ENCODE assay signal across 8 mouse cellular contexts in the genomic region with DNA sequence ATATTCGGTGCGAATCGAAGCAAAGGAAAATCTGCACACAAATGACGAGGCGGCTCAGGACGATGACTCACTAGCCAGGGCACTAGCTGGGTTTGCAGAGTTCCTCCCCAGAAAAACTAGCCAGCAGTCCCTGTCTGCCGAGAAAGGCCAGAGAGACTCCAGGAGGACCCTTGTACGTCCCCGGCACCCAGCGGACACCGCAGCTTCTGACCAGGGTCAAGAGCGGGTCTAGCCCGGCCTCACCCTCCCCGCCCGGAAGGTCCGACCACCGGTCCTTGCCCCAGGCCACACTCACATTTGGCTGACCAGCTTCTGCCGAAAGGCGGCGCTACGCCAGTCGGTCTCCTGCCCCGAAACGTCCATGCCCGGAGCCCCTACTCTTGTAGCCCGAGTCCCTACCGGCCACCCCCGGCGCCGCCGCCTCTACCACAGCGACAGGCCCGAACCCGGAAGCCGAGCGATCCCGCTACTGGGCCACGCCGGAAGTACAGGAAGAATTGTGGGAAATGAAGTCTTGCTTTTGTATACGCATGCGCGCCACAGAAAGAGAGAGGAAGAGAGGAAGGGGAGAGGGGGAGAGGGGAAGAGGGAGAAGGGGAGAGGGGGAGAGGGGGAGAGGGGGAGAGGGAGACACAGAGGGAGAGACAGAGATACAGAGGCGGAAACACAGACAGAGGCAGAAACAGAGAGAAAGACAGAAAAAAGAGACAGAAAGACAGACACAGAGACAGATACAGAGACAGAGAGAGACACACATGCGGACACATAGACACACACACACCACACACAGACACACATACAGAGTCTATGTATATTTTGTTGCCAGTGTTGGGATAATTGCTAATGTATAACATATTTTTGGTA. TPM values are rescaled to one million over a fixed set of nuclear protein-coding genes. Genes with fewer than 3 reads are reported as not detected.
DNase-seq lines count a peak whose midpoint lies in the region; ATAC-seq and TF ChIP-seq lines count a peak whose summit lies in the region.

No protein-coding gene starts in this region.

- H3K27me3 ChIP-seq in heart, embryonic 11.5 days (ENCODE audit: control insufficient read depth, insufficient read depth, low read length): no peaks in the 10 kb centered on the region
- no peaks in the 10 kb centered on the region for H3K27me3 ChIP-seq in kidney, embryonic 16.5 days (ENCODE audit: insufficient read depth, low read length)
- H3K27me3 ChIP-seq in liver, adult 2 months (ENCODE audit: control insufficient read depth, insufficient read depth, low read length): no peaks in the 10 kb centered on the region
- H3K27me3 ChIP-seq in myocyte (ENCODE audit: control insufficient read depth, insufficient read depth, insufficient read length): no peaks in the 10 kb centered on the region
- no peaks in the 10 kb centered on the region for H3K27me3 ChIP-seq in splenic B cell, adult 2 months (ENCODE audit: control insufficient read depth, insufficient read depth, low read length, poor library complexity, severe bottlenecking)

- no peaks in the 10 kb centered on the region for H3K9me3 ChIP-seq in heart, embryonic 11.5 days (replicated peaks; ENCODE audit: control insufficient read depth, low read length)
- H3K9me3 ChIP-seq in kidney, embryonic 16.5 days (ENCODE audit: low read length): no peaks in the 10 kb centered on the region

- H3K79me2 ChIP-seq in liver, adult 2 months (ENCODE audit: control insufficient read depth, insufficient read depth, low read length): peaks cover 19% of the 10 kb centered on the region; the same call in 1 of the 2 replicates
- peaks cover 47% of the 10 kb centered on the region for H3K79me2 ChIP-seq in myocyte (ENCODE audit: control insufficient read depth, insufficient read depth)

- DNase-seq in A20 (ENCODE audit: low read depth, low spot score): peak; percentile 94
- peak; percentile 81 for DNase-seq in liver, adult 2 months (ENCODE audit: extremely low read depth, low read depth, low spot score)
- DNase-seq in splenic B cell, adult 2 months (ENCODE audit: low read depth, low spot score): peak; percentile 89

- WGBS in heart, embryonic 11.5 days (ENCODE audit: insufficient replicate concordance): 2% methylated on average over 44 of the region's 44 CpGs
- 2% methylated on average over 44 of the region's 44 CpGs for WGBS in kidney, embryonic 16.5 days
- WGBS in liver, adult 2 months: 1% methylated on average over 44 of the region's 44 CpGs

- ATAC-seq in heart, embryonic 11.5 days (replicated peaks; ENCODE audit: insufficient number of reproducible peaks, low FRiP score, low TSS enrichment): peak; percentile 85
- ATAC-seq in kidney, embryonic 16.5 days (ENCODE audit: low FRiP score, low TSS enrichment): peak; percentile 93

- H3K4me1 ChIP-seq in bone marrow macrophage, adult 2 months (ENCODE audit: control insufficient read depth, insufficient read depth, low read length): peaks cover 19% of the 10 kb centered on the region
- H3K4me1 ChIP-seq in embryonic fibroblast, embryonic 13.5 days (ENCODE audit: control insufficient read depth, insufficient read depth, low read length): peaks cover 6% of the 10 kb centered on the region; the same call in 1 of the 2 replicates
- peaks cover 18% of the 10 kb centered on the region for H3K4me1 ChIP-seq in heart, embryonic 11.5 days (ENCODE audit: control insufficient read depth, insufficient read depth, low read length)
- peaks cover 16% of the 10 kb centered on the region for H3K4me1 ChIP-seq in kidney, embryonic 16.5 days (ENCODE audit: insufficient read depth, low read length)
- H3K4me1 ChIP-seq in liver, adult 2 months (ENCODE audit: control insufficient read depth, insufficient read depth, low read length): peaks cover 13% of the 10 kb centered on the region

- H3K4me3 ChIP-seq in bone marrow macrophage, adult 2 months (ENCODE audit: insufficient read depth, low read length): peak overlapping the region; percentile 77
- peak overlapping the region; percentile 98 for H3K4me3 ChIP-seq in embryonic fibroblast, embryonic 13.5 days (ENCODE audit: insufficient read depth, low read length)
- peak overlapping the region; percentile 93 for H3K4me3 ChIP-seq in heart, embryonic 11.5 days (ENCODE audit: low read depth, low read length)
- peak overlapping the region; percentile 92 for H3K4me3 ChIP-seq in kidney, embryonic 16.5 days (ENCODE audit: low read length)
- peak overlapping the region; percentile 100 for H3K4me3 ChIP-seq in liver, adult 2 months (ENCODE audit: insufficient read depth, low read depth, low read length)
- peak overlapping the region; percentile 71 for H3K4me3 ChIP-seq in myocyte

- H3ac ChIP-seq in myocyte (ENCODE audit: control insufficient read depth, insufficient read length): peak overlapping the region; percentile 31

- no peak for TF ChIP-seq CTCF in bone marrow macrophage, adult 2 months (IDR thresholded peaks at IDR 0.05; ENCODE audit: low read depth, low read length)
- TF ChIP-seq CTCF in embryonic fibroblast, embryonic 13.5 days (IDR thresholded peaks at IDR 0.05; ENCODE audit: borderline replicate concordance, insufficient read depth, low read length): peak; percentile 22; the same call in 1 of the 2 replicates
- peak; percentile 20; the same call in 1 of the 2 replicates for TF ChIP-seq CTCF in liver, adult 2 months (IDR thresholded peaks at IDR 0.05; ENCODE audit: low read depth, low read length)

- H3K36me3 ChIP-seq in heart, embryonic 11.5 days (ENCODE audit: control insufficient read depth, insufficient read depth, low read length): no peaks in the 10 kb centered on the region
- no peaks in the 10 kb centered on the region for H3K36me3 ChIP-seq in kidney, embryonic 16.5 days (ENCODE audit: insufficient read depth, low read length)
- H3K36me3 ChIP-seq in liver, adult 2 months (ENCODE audit: control insufficient read depth, insufficient read depth, low read length): no peaks in the 10 kb centered on the region
- H3K36me3 ChIP-seq in myocyte (ENCODE audit: control insufficient read depth, insufficient read depth): no peaks in the 10 kb centered on the region
- H3K36me3 ChIP-seq in splenic B cell, adult 2 months (ENCODE audit: control insufficient read depth, insufficient read depth, low read length, poor library complexity, severe bottlenecking): no peaks in the 10 kb centered on the region

- H3K4me2 ChIP-seq in heart, embryonic 11.5 days: peak overlapping the region; percentile 88
- H3K4me2 ChIP-seq in kidney, embryonic 16.5 days (replicated peaks; ENCODE audit: low read depth, low read length): peak overlapping the region; percentile 95
- H3K4me2 ChIP-seq in myocyte (ENCODE audit: low read depth): peak overlapping the region; percentile 93

- H3K27ac ChIP-seq in bone marrow macrophage, adult 2 months (ENCODE audit: insufficient read depth, low read depth, low read length): peak overlapping the region; percentile 79
- H3K27ac ChIP-seq in embryonic fibroblast, embryonic 13.5 days (ENCODE audit: insufficient read depth, low read length): peak overlapping the region; percentile 100
- H3K27ac ChIP-seq in heart, embryonic 11.5 days (ENCODE audit: low read depth, low read length): peak overlapping the region; percentile 89
- H3K27ac ChIP-seq in kidney, embryonic 16.5 days (ENCODE audit: low read length): peak overlapping the region; percentile 87
- peak overlapping the region; percentile 93 for H3K27ac ChIP-seq in liver, adult 2 months (replicated peaks; ENCODE audit: insufficient read depth, low read depth, low read length)

- no peak for TF ChIP-seq POLR2A in bone marrow macrophage, adult 2 months (IDR thresholded peaks at IDR 0.05; ENCODE audit: borderline replicate concordance, low read depth, low read length)
- TF ChIP-seq POLR2A in embryonic fibroblast, embryonic 13.5 days (IDR thresholded peaks at IDR 0.05; ENCODE audit: low read depth, low read length): peak; percentile 64
- TF ChIP-seq POLR2A in liver, adult 2 months (IDR thresholded peaks at IDR 0.05; ENCODE audit: extremely low read depth, insufficient read depth, low read length): peak; percentile 76; the same call in 1 of the 2 replicates
- TF ChIP-seq POLR2A in myocyte (IDR thresholded peaks at IDR 0.05; ENCODE audit: insufficient read length, low read depth): peak; percentile 61

- H3K9ac ChIP-seq in heart, embryonic 11.5 days (ENCODE audit: low read depth, low read length): peak overlapping the region; percentile 94
- H3K9ac ChIP-seq in kidney, embryonic 16.5 days (replicated peaks; ENCODE audit: low read length): peak overlapping the region; percentile 94
- peak overlapping the region; percentile 100 for H3K9ac ChIP-seq in liver, adult 2 months (ENCODE audit: low read depth, low read length)

TF ChIP-seq in myocyte, 11 proteins besides CTCF, POLR2A, EP300 and RAD21 (continues in another document):
- TF ChIP-seq MAX (IDR thresholded peaks at IDR 0.05; ENCODE audit: low read depth) (no peak), POLR2AphosphoS2 (IDR thresholded peaks at IDR 0.05; ENCODE audit: insufficient read length, low read depth) (peak; percentile 54), MYOD1 (IDR thresholded peaks at IDR 0.05; ENCODE audit: control insufficient read depth in 1 of 3, insufficient read length in 2 of 3, low read depth in 2 of 3) (no peak), SRF (IDR thresholded peaks at IDR 0.05; ENCODE audit: control insufficient read depth, insufficient read length, low read depth) (no peak), USF1 (IDR thresholded peaks at IDR 0.05; ENCODE audit: low read depth) (no peak), E2F4 (IDR thresholded peaks at IDR 0.05; ENCODE audit: insufficient read depth) (peak; percentile 19), CEBPB (IDR thresholded peaks at IDR 0.05; ENCODE audit: insufficient read depth, poor library complexity, severe bottlenecking) (no peak)

RNA-seq across cellular contexts. Expression of a gene that starts 10.0 kb away (rescaled TPM):
- polyA plus RNA-seq in bone marrow macrophage, adult 2 months (2012; ENCODE audit: insufficient read depth, insufficient read length, missing spikeins): 82.4 and 105 TPM in 2 replicates
- 65.3 and 67.2 TPM in 2 replicates for polyA plus RNA-seq in embryonic fibroblast, embryonic 13.5 days (2011; ENCODE audit: insufficient read length, low read depth, missing spikeins)
- 31.6 and 32.9 TPM in 2 replicates for polyA plus RNA-seq in heart, embryonic 11.5 days (2014; fragmentation: Nextera tagmentation; extraction: Ambion mirVana)
- polyA plus RNA-seq in kidney, embryonic 16.5 days (2015; fragmentation: Nextera tagmentation; extraction: Ambion mirVana): 44.1 and 56.1 TPM in 2 replicates
- total RNA-seq in liver, adult 2 months (2014; rRNA removed): 14.8 and 23.4 TPM in 2 replicates
- 32.6 and 49.7 TPM in 2 replicates for polyA plus RNA-seq in liver, adult 2 months (2012; rRNA removed)
- polyA plus RNA-seq in myocyte (2012; fragmentation: generic; extraction: Trizol): 42.9 TPM

RNA-seq across cellular contexts. Expression of a gene that starts 36.7 kb away (rescaled TPM):
- polyA plus RNA-seq in bone marrow macrophage, adult 2 months (2012; ENCODE audit: insufficient read depth, insufficient read length, missing spikeins): 9.3 and 12.4 TPM in 2 replicates
- 53.4 and 63.8 TPM in 2 replicates for polyA plus RNA-seq in embryonic fibroblast, embryonic 13.5 days (2011; ENCODE audit: insufficient read length, low read depth, missing spikeins)
- 43.2 and 44.1 TPM in 2 replicates for polyA plus RNA-seq in heart, embryonic 11.5 days (2014; fragmentation: Nextera tagmentation; extraction: Ambion mirVana)
- 69.8 and 72.0 TPM in 2 replicates for polyA plus RNA-seq in kidney, embryonic 16.5 days (2015; fragmentation: Nextera tagmentation; extraction: Ambion mirVana)
- 9.7 and 10.2 TPM in 2 replicates for total RNA-seq in liver, adult 2 months (2014; rRNA removed)
- polyA plus RNA-seq in liver, adult 2 months (2012; rRNA removed): 25.5 and 28.2 TPM in 2 replicates
- 107 TPM for polyA plus RNA-seq in myocyte (2012; fragmentation: generic; extraction: Trizol)

Comparison
In these comparisons a context has a peak if more than half of its experiments do, and no peak if none do; other contexts are left out.
1. Peak in every context shown above with its lines: DNase-seq, ATAC-seq, H3K4me3 ChIP-seq and H3K27ac ChIP-seq.